Mouse (Mus musculus) midbrain, postnatal 0 days (tissue): ENCODE data around the gene Emp3. TPM values are rescaled to one million over a fixed set of nuclear protein-coding genes. Genes with fewer than 3 reads are reported as not detected.

Experiments
- ATAC-seq: fragments of 200-750 bp; cut with Nextera tagmentation; 2 replicates; pipeline ENCODE4 v1.8.0; 2017; ENCODE audit warnings: moderate number of reproducible peaks, mild to moderate bottlenecking, moderate TSS enrichment, moderate library complexity; ENCODE audit not compliant: low FRiP score
- DNase-seq: peaks from one replicate; pipeline ENCODE4 v3.0.0-alpha.2; 2015; ENCODE audit warnings: low spot score
- H3K27ac ChIP-seq: fragments of 300-500 bp; sonication (generic); 2 replicates; pipeline ENCODE4 v1.5.1; 2014; ENCODE audit warnings: low read depth, mild to moderate bottlenecking, low read length, mixed read lengths
- H3K27me3 ChIP-seq: fragments of 300-500 bp; sonication (generic); 2 replicates; pipeline ENCODE4 v1.6.1; 2014; ENCODE audit warnings: low read length, control low read depth, mixed read lengths; ENCODE audit not compliant: insufficient read depth
- H3K36me3 ChIP-seq: fragments of 300-500 bp; sonication (generic); 2 replicates; pipeline ENCODE4 v1.6.1; 2014; ENCODE audit warnings: low read length, control low read depth, mixed read lengths; ENCODE audit not compliant: insufficient read depth
- H3K4me1 ChIP-seq: fragments of 300-500 bp; sonication (generic); 2 replicates; pipeline ENCODE4 v1.6.1; 2014; ENCODE audit warnings: mild to moderate bottlenecking, control low read depth, antibody characterized with exemption, low read length, mixed read lengths; ENCODE audit not compliant: insufficient read depth
- H3K4me2 ChIP-seq: fragments of 300-500 bp; sonication (generic); 2 replicates; pipeline ENCODE4 v1.6.1; 2014; ENCODE audit warnings: low read depth, mild to moderate bottlenecking, low read length, mixed read lengths; ENCODE audit not compliant: poor library complexity, severe bottlenecking
- H3K4me3 ChIP-seq: fragments of 300-500 bp; sonication (generic); 2 replicates; pipeline ENCODE4 v1.5.1; 2014; ENCODE audit warnings: low read depth, mild to moderate bottlenecking, low read length, moderate library complexity
- H3K9ac ChIP-seq: fragments of 300-500 bp; sonication (generic); replicated peaks from 2 replicates; pipeline ENCODE4 v1.6.1; 2014; ENCODE audit warnings: mild to moderate bottlenecking, low read length, moderate library complexity, mixed read lengths; ENCODE audit not compliant: poor library complexity, severe bottlenecking
- H3K9me3 ChIP-seq: fragments of 300-500 bp; sonication (generic); 2 replicates; pipeline ENCODE4 v1.6.1; 2016; ENCODE audit warnings: low read length, control low read depth
- CTCF ChIP-seq: IDR thresholded peaks from 2 replicates; pipeline ENCODE4 v1.5.1; 2016; ENCODE audit warnings: antibody characterized with exemption, mild to moderate bottlenecking
- WGBS: fragments of 180-500 bp; shearing (Covaris S2); extraction: QIAGEN DNeasy Blood & Tissue Kit; methylation state at CpG from one replicate; pipeline ENCODE4 v1.1.7; 2014; 5-methylcytosine and 5-hydroxymethylcytosine counted together
- polyA plus RNA-seq: library from polyadenylated mRNA; unstranded; fragments of >200 nt; fragmentation: Nextera tagmentation; extraction: Ambion mirVana; gene quantifications from 2 replicates; pipeline ENCODE4 v1.2.1, GENCODE M21; 2015
- total RNA-seq: library from RNA; depleted of rRNA; stranded (reverse); fragments of >200 nt; gene quantifications from 2 replicates; pipeline ENCODE4 v1.2.3, GENCODE M21; 2014; rRNA removed

Emp3 gene
- total and polyA plus RNA-seq, 2 experiments from 2014 or later = 12.8 to 36.4 TPM

DNA sequence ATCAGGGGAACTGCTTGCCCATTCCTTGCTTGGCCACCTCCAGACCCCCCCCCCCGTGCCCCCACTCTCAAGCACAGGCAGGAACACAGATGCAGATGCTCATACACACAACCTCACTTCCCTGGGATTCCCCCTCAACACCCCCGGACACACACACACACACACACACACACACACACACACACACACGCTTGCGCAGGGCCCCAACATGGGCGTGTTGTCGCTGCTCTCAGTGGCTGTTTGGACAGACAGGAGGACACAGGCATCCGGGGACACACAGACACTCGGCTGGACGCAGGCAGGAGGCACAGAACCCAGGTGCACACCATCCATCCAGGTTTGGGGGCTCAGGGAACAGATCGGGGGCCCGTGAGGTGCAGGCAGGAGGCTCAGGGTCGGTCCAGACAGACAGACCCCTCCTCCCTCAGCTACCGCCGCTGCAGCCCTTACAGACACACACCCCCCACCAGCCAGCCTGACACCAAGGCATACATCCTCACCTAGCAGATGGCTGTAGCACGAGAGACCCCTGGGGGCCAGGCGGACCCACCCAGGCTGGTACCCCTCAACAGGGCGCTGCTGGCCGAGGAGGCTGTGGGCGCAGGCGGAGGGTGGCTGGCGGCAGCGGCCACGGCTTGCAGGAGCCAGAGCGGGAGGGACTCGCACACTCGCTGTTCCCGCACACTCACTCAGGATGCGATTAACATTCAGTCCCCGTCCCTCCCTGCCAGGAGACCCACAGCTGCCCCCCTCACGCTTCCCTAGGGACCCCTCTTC is 50.7 kb downstream of the Emp3 start:
- WGBS = 1% methylated on average over 30 of the region's 30 CpGs
- Histone ChIP-seq H3K27ac (peak overlapping the region; percentile 70), H3K4me3 (peak overlapping the region; percentile 71), H3K4me1 (peaks cover 22% of the 10 kb centered on the region), H3K27me3 (no peaks in the 10 kb centered on the region), H3K9me3 (no peaks in the 10 kb centered on the region), H3K9ac (peak overlapping the region; percentile 91), H3K36me3 (peaks cover 6% of the 10 kb centered on the region), H3K4me2 (peak overlapping the region; percentile 88)
- DNase-seq (peak; percentile 48), ATAC-seq (no peak)
- TF ChIP-seq CTCF = peak; percentile 12; the same call in 1 of the 2 replicates

DNA sequence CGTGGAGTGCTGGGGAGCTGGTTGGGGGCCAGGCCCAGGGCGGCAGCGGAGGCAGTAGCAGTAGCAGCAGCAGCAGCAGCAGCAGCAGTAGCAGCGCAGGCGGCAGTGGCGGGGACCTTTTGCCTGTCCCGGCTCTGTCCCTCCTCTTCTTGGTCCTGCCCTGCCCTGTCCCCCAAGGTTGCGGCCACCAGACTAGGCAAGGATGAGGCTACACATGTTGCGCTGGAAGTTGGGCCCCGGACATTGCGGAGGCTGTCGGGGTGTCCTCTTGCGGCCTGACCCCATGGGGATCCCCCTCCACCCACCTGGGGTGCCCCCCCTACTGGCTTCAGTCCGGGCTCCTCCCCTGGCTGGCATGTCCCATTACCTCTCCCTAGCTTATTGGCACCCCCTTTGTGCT is 51.4 kb downstream of the Emp3 start:
- peak overlapping the region; percentile 91 for H3K9ac ChIP-seq
- no peak for DNase-seq
- no peak for ATAC-seq
- peak overlapping the region; percentile 88 for H3K4me2 ChIP-seq
- H3K27me3 ChIP-seq = no peaks in the 10 kb centered on the region
- TF ChIP-seq CTCF = no peak
- peak overlapping the region; percentile 70 for H3K27ac ChIP-seq
- H3K36me3 ChIP-seq = peaks cover 4% of the 10 kb centered on the region; the same call in 1 of the 2 replicates
- peak overlapping the region; percentile 71 for H3K4me3 ChIP-seq
- no peaks in the 10 kb centered on the region for H3K9me3 ChIP-seq
- 3% methylated on average over 10 of the region's 14 CpGs for WGBS
- H3K4me1 ChIP-seq = peaks cover 21% of the 10 kb centered on the region

DNA sequence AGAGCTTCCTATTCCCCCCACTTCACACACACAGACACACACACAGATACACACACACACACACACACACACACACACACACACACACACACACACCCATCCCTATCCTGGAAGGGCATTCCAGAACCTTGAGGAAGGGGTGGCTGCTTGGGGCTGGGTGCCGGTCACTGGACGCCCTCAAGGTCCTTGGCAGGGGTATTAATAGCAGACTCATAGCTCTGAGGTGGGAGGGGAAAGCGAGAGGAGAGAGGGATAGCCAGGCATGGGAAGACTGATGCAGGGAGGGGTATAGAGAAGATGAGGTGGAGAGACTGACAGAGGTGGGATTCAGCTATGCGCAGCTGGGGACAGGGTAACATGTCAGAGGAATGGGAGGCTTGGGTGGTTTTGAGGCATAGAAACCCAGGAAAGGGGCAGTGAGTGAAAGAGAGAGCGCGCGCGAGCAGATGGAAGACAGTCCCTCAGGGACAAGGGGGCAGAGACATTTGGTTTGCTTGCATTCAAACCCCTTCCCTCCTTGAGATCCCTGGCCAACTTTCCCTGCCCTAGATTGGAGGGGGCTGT is 52.0 kb downstream of the Emp3 start:
- H3K4me2 ChIP-seq = peak overlapping the region; percentile 88
- H3K27me3 ChIP-seq = no peaks in the 10 kb centered on the region
- peak overlapping the region; percentile 70 for H3K27ac ChIP-seq
- no peak for TF ChIP-seq CTCF
- 6% methylated on average over 8 of the region's 8 CpGs for WGBS
- no peaks in the 10 kb centered on the region for H3K36me3 ChIP-seq
- no peaks in the 10 kb centered on the region for H3K9me3 ChIP-seq
- H3K4me3 ChIP-seq = peak overlapping the region; percentile 71
- peak overlapping the region; percentile 91 for H3K9ac ChIP-seq
- ATAC-seq (no peak), DNase-seq (peak; percentile 48)
- H3K4me1 ChIP-seq = peaks cover 20% of the 10 kb centered on the region

Other genes starting within 250 kb of the Emp3 start
- gene Ntn5, start 237.4 kb downstream of the Emp3 start, total RNA-seq = 1.3 and 1.4 TPM in 2 replicates
- gene Ntn5, start 237.4 kb downstream of the Emp3 start, polyA plus RNA-seq = 0.37 and 0.73 TPM in 2 replicates
- 0.28 and 1.0 TPM in 2 replicates for gene Sec1, start 227.0 kb downstream of the Emp3 start, total RNA-seq
- 0.37 and 0.79 TPM in 2 replicates for gene Sec1, start 227.0 kb downstream of the Emp3 start, polyA plus RNA-seq
- gene Car11, start 221.6 kb downstream of the Emp3 start, total RNA-seq = 118 and 130 TPM in 2 replicates
- 107 and 114 TPM in 2 replicates for gene Car11, start 221.6 kb downstream of the Emp3 start, polyA plus RNA-seq
- gene Dbp, start 216.3 kb downstream of the Emp3 start, total RNA-seq = 8.4 and 9.6 TPM in 2 replicates
- gene Dbp, start 216.3 kb downstream of the Emp3 start, polyA plus RNA-seq = 4.6 and 4.8 TPM in 2 replicates
- 801 and 989 TPM in 2 replicates for gene Rpl18, start 205.9 kb downstream of the Emp3 start, total RNA-seq
- 473 and 492 TPM in 2 replicates for gene Rpl18, start 205.9 kb downstream of the Emp3 start, polyA plus RNA-seq
- 22.4 and 23.5 TPM in 2 replicates for gene Sphk2, start 203.4 kb downstream of the Emp3 start, total RNA-seq
- gene Sphk2, start 203.4 kb downstream of the Emp3 start, polyA plus RNA-seq = 15.8 and 18.1 TPM in 2 replicates
- 0.14 TPM in 1 of 2 replicates, not detected in the other for gene Fam83e, start 200.2 kb downstream of the Emp3 start, total RNA-seq
- 0.16 and 0.25 TPM in 2 replicates for gene Fam83e, start 200.2 kb downstream of the Emp3 start, polyA plus RNA-seq
- gene Spaca4, start 195.6 kb downstream of the Emp3 start, total RNA-seq = not detected in 2 replicates
- gene Spaca4, start 195.6 kb downstream of the Emp3 start, polyA plus RNA-seq = not detected in 2 replicates
- gene Lmtk3, start 137.7 kb downstream of the Emp3 start, total RNA-seq = 170 and 172 TPM in 2 replicates
- gene Lmtk3, start 137.7 kb downstream of the Emp3 start, polyA plus RNA-seq = 13.7 and 19.1 TPM in 2 replicates
- 5.0 and 5.1 TPM in 2 replicates for gene Sult2b1, start 136.7 kb downstream of the Emp3 start, total RNA-seq
- gene Sult2b1, start 136.7 kb downstream of the Emp3 start, polyA plus RNA-seq = 5.6 and 6.1 TPM in 2 replicates
- 210 and 223 TPM in 2 replicates for gene Cyth2, start 106.8 kb downstream of the Emp3 start, total RNA-seq
- gene Cyth2, start 106.8 kb downstream of the Emp3 start, polyA plus RNA-seq = 219 and 236 TPM in 2 replicates
- gene Kcnj14, start 96.6 kb downstream of the Emp3 start, total RNA-seq = 0.71 and 2.1 TPM in 2 replicates
- 1.5 TPM in 2 replicates for gene Kcnj14, start 96.6 kb downstream of the Emp3 start, polyA plus RNA-seq
- gene Grwd1, start 90.5 kb downstream of the Emp3 start, total RNA-seq = 31.3 and 34.2 TPM in 2 replicates
- gene Grwd1, start 90.5 kb downstream of the Emp3 start, polyA plus RNA-seq = 48.7 and 52.9 TPM in 2 replicates
- 170 and 207 TPM in 2 replicates for gene Kdelr1, start 48.6 kb downstream of the Emp3 start, total RNA-seq
- gene Kdelr1, start 48.6 kb downstream of the Emp3 start, polyA plus RNA-seq = 52.0 and 54.8 TPM in 2 replicates
- 51.6 and 51.7 TPM in 2 replicates for gene Grin2d, start 43.0 kb downstream of the Emp3 start, total RNA-seq
- gene Grin2d, start 43.0 kb downstream of the Emp3 start, polyA plus RNA-seq = 5.4 and 6.6 TPM in 2 replicates
- 0.38 TPM in 1 of 2 replicates, not detected in the other for gene Syngr4, start 24.7 kb downstream of the Emp3 start, total RNA-seq
- 0.25 and 0.30 TPM in 2 replicates for gene Syngr4, start 24.7 kb downstream of the Emp3 start, polyA plus RNA-seq
- gene Tmem143, start 24.5 kb downstream of the Emp3 start, total RNA-seq = 27.4 and 41.6 TPM in 2 replicates
- gene Tmem143, start 24.5 kb downstream of the Emp3 start, polyA plus RNA-seq = 5.5 and 5.6 TPM in 2 replicates
- gene Ccdc114, start 2.7 kb upstream of the Emp3 start, total RNA-seq = 4.2 and 7.2 TPM in 2 replicates
- gene Ccdc114, start 2.7 kb upstream of the Emp3 start, polyA plus RNA-seq = 4.3 and 5.8 TPM in 2 replicates
- 1.3 and 2.1 TPM in 2 replicates for gene Abcc6, start 108.9 kb upstream of the Emp3 start, total RNA-seq
- 0.43 and 0.89 TPM in 2 replicates for gene Abcc6, start 108.9 kb upstream of the Emp3 start, polyA plus RNA-seq
- gene Nomo1, start 112.3 kb upstream of the Emp3 start, total RNA-seq = 44.2 and 56.3 TPM in 2 replicates
- 35.8 and 38.7 TPM in 2 replicates for gene Nomo1, start 112.3 kb upstream of the Emp3 start, polyA plus RNA-seq
- gene Kcnj11, start 179.4 kb upstream of the Emp3 start, total RNA-seq = 14.4 and 26.2 TPM in 2 replicates
- 2.7 and 2.9 TPM in 2 replicates for gene Kcnj11, start 179.4 kb upstream of the Emp3 start, polyA plus RNA-seq